Mouse (Mus musculus) embryonic fibroblast, embryonic 13.5 days (primary cell): Measurements from ENCODE around the gene F2rl1.

Experiments used
- CTCF ChIP-seq: IDR thresholded peaks from 2 replicates; pipeline ENCODE4 v1.5.1; 2011; ENCODE audit warnings: mild to moderate bottlenecking, control low read depth, low read length, moderate library complexity, borderline replicate concordance; ENCODE audit not compliant: insufficient read depth
- POLR2A ChIP-seq: IDR thresholded peaks from 2 replicates; pipeline ENCODE4 v1.6.1; 2011; ENCODE audit warnings: low read depth, mild to moderate bottlenecking, control low read depth, low read length, moderate library complexity

DNA sequence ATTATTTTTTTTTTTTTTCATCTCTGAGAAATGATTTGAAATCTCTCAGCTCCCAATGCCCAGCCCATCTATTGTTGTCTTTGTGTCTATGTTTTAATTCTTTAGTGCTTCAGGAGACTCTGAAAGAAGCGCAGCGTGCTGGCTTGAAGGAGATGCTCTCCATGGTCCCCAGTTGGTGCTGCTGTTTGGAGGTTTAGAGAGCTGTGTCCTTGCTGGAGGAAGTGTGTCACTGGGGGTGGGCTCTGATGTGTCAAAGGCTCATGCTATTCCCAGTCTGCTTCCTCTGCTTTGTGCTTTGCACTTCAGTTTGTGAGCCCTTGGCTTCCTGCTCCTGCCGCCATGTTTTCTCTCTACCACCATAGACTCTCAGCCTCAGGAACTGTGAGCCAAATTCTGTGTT lies 43.3 kb upstream of the F2rl1 start:
- no peak for TF ChIP-seq CTCF
- no peak for TF ChIP-seq POLR2A
